Mouse (Mus musculus): ENCODE data around the gene Aldh1a2. TPM values are rescaled to one million over a fixed set of nuclear protein-coding genes. Genes with fewer than 3 reads are reported as not detected.

The Aldh1a2 gene
- 27.3 and 36.6 TPM in 2 replicates for polyA plus RNA-seq (2015; fragmentation: Nextera tagmentation; extraction: Ambion mirVana)

- no peak within 1 kb of the TSS for H3K27ac ChIP-seq (replicated peaks)
- H3K4me2 ChIP-seq: peak within 1 kb of the TSS; percentile 55
- peaks cover 16% of the 10 kb centered on the region for H3K4me1 ChIP-seq (replicated peaks)
- peaks cover 46% of the 10 kb centered on the region for H3K27me3 ChIP-seq
- H3K4me3 ChIP-seq: peak within 1 kb of the TSS; percentile 33
- no peak within 1 kb of the TSS for H3K9ac ChIP-seq
- H3K9me3 ChIP-seq: no peaks in the 10 kb centered on the region
- ATAC-seq (ENCODE audit: low FRiP score, low read depth): peak; percentile 63; the same call in 1 of the 2 replicates
- 1% methylated on average over 74 of the region's 97 CpGs for WGBS
- no peaks in the 10 kb centered on the region for H3K36me3 ChIP-seq
These were observed at the start of gene Aldh1a2 for GRCm38 (mm10) chr9:71215248-71216035. Gene Aldh1a2, plus strand, starts transcription at chr9:71215789.

- H3K4me1 ChIP-seq (replicated peaks): peaks cover 14% of the 10 kb centered on the region
- no peaks in the 10 kb centered on the region for H3K27me3 ChIP-seq
- H3K9me3 ChIP-seq: no peaks in the 10 kb centered on the region
- no peak overlapping the region for H3K4me3 ChIP-seq
- no peak overlapping the region for H3K9ac ChIP-seq
- H3K27ac ChIP-seq (replicated peaks): no peak overlapping the region
- WGBS: 92% methylated on average over 5 of the region's 5 CpGs
- H3K4me2 ChIP-seq: no peak overlapping the region
- no peaks in the 10 kb centered on the region for H3K36me3 ChIP-seq
- no peak for ATAC-seq (ENCODE audit: low FRiP score, low read depth)
These were observed 49.4 kb upstream of the Aldh1a2 start for GRCm38 (mm10) chr9:71166019-71166705.

- 49% methylated on average over 5 of the region's 5 CpGs for WGBS
- peaks cover 14% of the 10 kb centered on the region for H3K4me1 ChIP-seq (replicated peaks)
- no peaks in the 10 kb centered on the region for H3K9me3 ChIP-seq
- no peak overlapping the region for H3K4me2 ChIP-seq
- H3K4me3 ChIP-seq: no peak overlapping the region
- H3K27me3 ChIP-seq: no peaks in the 10 kb centered on the region
- 0 out of 2 replicates have a peak, but pooled peaks have one; percentile 34 for ATAC-seq (ENCODE audit: low FRiP score, low read depth)
- H3K9ac ChIP-seq: no peak overlapping the region
- no peaks in the 10 kb centered on the region for H3K36me3 ChIP-seq
- peak overlapping the region; percentile 72 for H3K27ac ChIP-seq (replicated peaks)
These were observed 48.6 kb upstream of the Aldh1a2 start for GRCm38 (mm10) chr9:71166871-71167465.

- no peak for ATAC-seq (ENCODE audit: low FRiP score, low read depth)
- Histone ChIP-seq H3K9me3 (no peaks in the 10 kb centered on the region), H3K4me3 (no peak overlapping the region), H3K36me3 (no peaks in the 10 kb centered on the region), H3K9ac (no peak overlapping the region), H3K4me1 (replicated peaks) (peaks cover 14% of the 10 kb centered on the region), H3K27me3 (no peaks in the 10 kb centered on the region), H3K27ac (replicated peaks) (peak overlapping the region; percentile 72), H3K4me2 (no peak overlapping the region)
- WGBS: 27% methylated on average over 2 of the region's 2 CpGs
These were observed 47.9 kb upstream of the Aldh1a2 start for GRCm38 (mm10) chr9:71167473-71168215.

GRCm38 (mm10) chr9:71168511-71168910 lies 47.1 kb upstream of the Aldh1a2 start, which contains the start of gene Aqp9:
Gene Aqp9, minus strand, starts transcription at chr9:71168682.
- H3K4me3 ChIP-seq: no peak within 1 kb of the TSS
- no peak for ATAC-seq (ENCODE audit: low FRiP score, low read depth)
- H3K9ac ChIP-seq: no peak within 1 kb of the TSS
- H3K27me3 ChIP-seq: no peaks in the 10 kb centered on the region
- no peaks in the 10 kb centered on the region for H3K9me3 ChIP-seq
- 41% methylated on average over 12 of the region's 12 CpGs for WGBS
- no peak within 1 kb of the TSS for H3K4me2 ChIP-seq
- H3K4me1 ChIP-seq (replicated peaks): peaks cover 14% of the 10 kb centered on the region
- peak within 1 kb of the TSS; percentile 72 for H3K27ac ChIP-seq (replicated peaks)
- no peaks in the 10 kb centered on the region for H3K36me3 ChIP-seq

GRCm38 (mm10) chr9:71173533-71173932 lies 42.1 kb upstream of the Aldh1a2 start:
- 68% methylated on average over 9 of the region's 9 CpGs for WGBS

GRCm38 (mm10) chr9:71174316-71174975 lies 41.1 kb upstream of the Aldh1a2 start:
- ATAC-seq (ENCODE audit: low FRiP score, low read depth): no peak
- Histone ChIP-seq H3K9ac (no peak overlapping the region), H3K9me3 (no peaks in the 10 kb centered on the region), H3K27ac (replicated peaks) (no peak overlapping the region), H3K4me2 (no peak overlapping the region), H3K4me1 (replicated peaks) (no peaks in the 10 kb centered on the region), H3K27me3 (no peaks in the 10 kb centered on the region), H3K36me3 (no peaks in the 10 kb centered on the region), H3K4me3 (no peak overlapping the region)
- 85% methylated on average over 5 of the region's 5 CpGs for WGBS

More at GRCm38 (mm10) chr9:71173533-71173932, 42.1 kb upstream of the Aldh1a2 start:
- no peak overlapping the region for H3K9ac ChIP-seq
- no peaks in the 10 kb centered on the region for H3K9me3 ChIP-seq
- ATAC-seq (ENCODE audit: low FRiP score, low read depth): no peak
- H3K36me3 ChIP-seq: no peaks in the 10 kb centered on the region
- H3K4me1 ChIP-seq (replicated peaks): peaks cover 5% of the 10 kb centered on the region; the same call in 1 of the 2 replicates
- no peak overlapping the region for H3K27ac ChIP-seq (replicated peaks)
- H3K4me3 ChIP-seq: no peak overlapping the region
- no peak overlapping the region for H3K4me2 ChIP-seq
- H3K27me3 ChIP-seq: no peaks in the 10 kb centered on the region

GRCm38 (mm10) chr9:71175686-71176085 lies 39.9 kb upstream of the Aldh1a2 start:
- Histone ChIP-seq H3K27ac (replicated peaks) (no peak overlapping the region), H3K27me3 (no peaks in the 10 kb centered on the region), H3K9me3 (no peaks in the 10 kb centered on the region), H3K4me1 (replicated peaks) (no peaks in the 10 kb centered on the region), H3K9ac (no peak overlapping the region), H3K4me2 (no peak overlapping the region), H3K36me3 (no peaks in the 10 kb centered on the region), H3K4me3 (no peak overlapping the region)
- 92% methylated on average over 1 of the region's 1 CpGs for WGBS
- ATAC-seq (ENCODE audit: low FRiP score, low read depth): no peak

GRCm38 (mm10) chr9:71179276-71179896 lies 36.2 kb upstream of the Aldh1a2 start:
- WGBS: 84% methylated on average over 6 of the region's 6 CpGs
- no peaks in the 10 kb centered on the region for H3K27me3 ChIP-seq
- H3K4me2 ChIP-seq: no peak overlapping the region
- no peaks in the 10 kb centered on the region for H3K4me1 ChIP-seq (replicated peaks)
- H3K9ac ChIP-seq: no peak overlapping the region
- H3K36me3 ChIP-seq: no peaks in the 10 kb centered on the region
- no peak for ATAC-seq (ENCODE audit: low FRiP score, low read depth)
- no peaks in the 10 kb centered on the region for H3K9me3 ChIP-seq
- no peak overlapping the region for H3K27ac ChIP-seq (replicated peaks)
- H3K4me3 ChIP-seq: no peak overlapping the region

- no peak overlapping the region for H3K4me2 ChIP-seq
- H3K36me3 ChIP-seq: no peaks in the 10 kb centered on the region
- no peak overlapping the region for H3K9ac ChIP-seq
- no peaks in the 10 kb centered on the region for H3K27me3 ChIP-seq
- H3K27ac ChIP-seq (replicated peaks): no peak overlapping the region
- H3K9me3 ChIP-seq: no peaks in the 10 kb centered on the region
- H3K4me3 ChIP-seq: no peak overlapping the region
- 80% methylated on average over 8 of the region's 8 CpGs for WGBS
- ATAC-seq (ENCODE audit: low FRiP score, low read depth): no peak
- H3K4me1 ChIP-seq (replicated peaks): no peaks in the 10 kb centered on the region
These were observed 35.5 kb upstream of the Aldh1a2 start for GRCm38 (mm10) chr9:71179964-71180700.

Measured in hindbrain, embryonic 15.5 days (tissue).